Mouse (Mus musculus): ENCODE data around the gene Scgb1a1. TPM values are rescaled to one million over a fixed set of nuclear protein-coding genes. Genes with fewer than 3 reads are reported as not detected.
"Not testable (repeated sequence)": the region's sequence is repeated elsewhere in the genome, so short reads cannot be mapped to it uniquely, and the experiment has no call there.

Gene Scgb1a1
- polyA plus RNA-seq, 1 experiment from 2014 or later: not detected

DNA sequence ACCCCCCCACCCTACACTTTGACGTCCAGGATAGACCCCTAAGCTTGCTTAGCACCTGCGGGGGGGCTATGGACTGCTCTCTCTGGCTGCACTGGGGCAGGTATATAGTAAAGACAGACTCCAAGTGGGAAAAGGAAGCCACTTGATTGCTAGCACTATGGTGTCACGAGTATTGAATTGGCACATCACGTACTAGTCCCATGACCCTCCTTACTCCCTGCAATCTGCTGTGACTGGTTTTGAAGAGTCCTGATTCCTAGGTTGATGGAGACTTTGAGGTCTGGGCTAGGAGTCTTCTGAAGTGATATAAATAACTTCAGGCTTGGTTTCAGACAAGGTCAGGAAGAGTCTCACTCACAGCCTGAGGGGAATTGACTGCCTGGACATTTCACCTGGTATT, 2.4 kb upstream of the Scgb1a1 start:
- H3K9me3 ChIP-seq (ENCODE audit: control insufficient read depth, low read length): no peaks in the 10 kb centered on the region
- no peak for DNase-seq
- H3K27ac ChIP-seq (replicated peaks; ENCODE audit: low read depth, low read length): no peak overlapping the region
- no peaks in the 10 kb centered on the region for H3K4me1 ChIP-seq (ENCODE audit: control insufficient read depth, insufficient read depth, low read length)
- no peak for ATAC-seq (ENCODE audit: low FRiP score, low TSS enrichment)
- no peaks in the 10 kb centered on the region for H3K36me3 ChIP-seq (ENCODE audit: control insufficient read depth, insufficient read depth, low read length)
- H3K4me2 ChIP-seq (ENCODE audit: low read length): no peak overlapping the region
- H3K4me3 ChIP-seq (replicated peaks; ENCODE audit: low read depth, low read length): no peak overlapping the region
- no peaks in the 10 kb centered on the region for H3K27me3 ChIP-seq (ENCODE audit: control insufficient read depth, insufficient read depth, low read length)
- no peak overlapping the region for H3K9ac ChIP-seq (replicated peaks; ENCODE audit: low read length)
- 72% methylated on average over 4 of the region's 4 CpGs for WGBS

DNA sequence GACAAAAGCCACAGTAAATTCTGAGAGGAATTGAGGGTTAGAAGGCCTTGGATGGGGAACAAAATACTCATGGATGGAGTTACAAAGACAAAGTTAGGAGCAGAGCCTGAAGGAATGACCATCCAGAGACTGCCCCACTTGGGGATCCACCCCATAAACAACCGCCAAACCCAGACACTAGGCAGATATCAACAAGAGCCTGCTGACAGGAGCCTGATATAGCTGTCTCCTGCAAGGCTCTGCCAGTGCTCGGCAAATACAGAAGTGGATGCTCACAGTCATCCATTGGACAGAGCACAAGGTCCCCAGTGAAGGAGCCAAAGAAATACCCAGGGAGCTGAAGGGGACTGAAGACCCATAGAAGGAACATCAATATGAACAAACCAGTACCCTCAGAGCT, 3.9 kb downstream of the Scgb1a1 start:
- H3K4me3 ChIP-seq (replicated peaks; ENCODE audit: low read depth, low read length); H3K27ac ChIP-seq (replicated peaks; ENCODE audit: low read depth, low read length); H3K9me3 ChIP-seq (ENCODE audit: control insufficient read depth, low read length); H3K4me1 ChIP-seq (ENCODE audit: control insufficient read depth, insufficient read depth, low read length); H3K36me3 ChIP-seq (ENCODE audit: control insufficient read depth, insufficient read depth, low read length); H3K9ac ChIP-seq (replicated peaks; ENCODE audit: low read length); H3K27me3 ChIP-seq (ENCODE audit: control insufficient read depth, insufficient read depth, low read length); DNase-seq; ATAC-seq (ENCODE audit: low FRiP score, low TSS enrichment); H3K4me2 ChIP-seq (ENCODE audit: low read length): not testable (repeated sequence)
- 79% methylated on average over 2 of the region's 2 CpGs for WGBS

DNA sequence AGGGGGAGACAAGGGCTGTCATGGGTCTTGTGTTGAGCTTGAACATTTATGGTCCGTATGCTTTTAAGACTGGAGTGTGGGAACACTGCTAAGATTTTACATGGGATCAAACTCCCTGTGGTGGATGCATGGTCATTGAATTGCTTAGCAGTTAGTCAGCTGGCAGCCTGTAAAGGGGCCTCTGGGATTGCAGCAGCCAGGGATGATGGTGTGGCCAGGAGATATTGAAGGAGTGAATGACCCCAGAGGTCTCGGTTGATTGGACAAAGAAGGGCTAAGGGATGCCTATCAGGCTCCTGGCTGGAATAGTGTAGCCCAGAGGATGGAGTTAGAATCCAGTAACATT, 4.8 kb downstream of the Scgb1a1 start:
- Histone ChIP-seq H3K4me2 (ENCODE audit: low read length) (no peak overlapping the region; the same call in 1 of the 2 replicates), H3K27me3 (ENCODE audit: control insufficient read depth, insufficient read depth, low read length) (no peaks in the 10 kb centered on the region), H3K4me3 (replicated peaks; ENCODE audit: low read depth, low read length) (no peak overlapping the region), H3K9ac (replicated peaks; ENCODE audit: low read length) (no peak overlapping the region), H3K36me3 (ENCODE audit: control insufficient read depth, insufficient read depth, low read length) (no peaks in the 10 kb centered on the region), H3K9me3 (ENCODE audit: control insufficient read depth, low read length) (no peaks in the 10 kb centered on the region), H3K27ac (replicated peaks; ENCODE audit: low read depth, low read length) (no peak overlapping the region), H3K4me1 (ENCODE audit: control insufficient read depth, insufficient read depth, low read length) (no peaks in the 10 kb centered on the region)
- no peak for ATAC-seq (ENCODE audit: low FRiP score, low TSS enrichment)
- 75% methylated on average over 2 of the region's 2 CpGs for WGBS
- no peak for DNase-seq

GRCm38 (mm10) chr19:9082191-9083009, 5.4 kb downstream of the Scgb1a1 start:
- no peaks in the 10 kb centered on the region for H3K27me3 ChIP-seq (ENCODE audit: control insufficient read depth, insufficient read depth, low read length)
- WGBS: 18% methylated on average over 23 of the region's 23 CpGs
- H3K36me3 ChIP-seq (ENCODE audit: control insufficient read depth, insufficient read depth, low read length): no peaks in the 10 kb centered on the region
- no peaks in the 10 kb centered on the region for H3K9me3 ChIP-seq (ENCODE audit: control insufficient read depth, low read length)
- no peaks in the 10 kb centered on the region for H3K4me1 ChIP-seq (ENCODE audit: control insufficient read depth, insufficient read depth, low read length)
- ATAC-seq (ENCODE audit: low FRiP score, low TSS enrichment) (peak; percentile 85), DNase-seq (peak; percentile 92)
- H3K4me3 ChIP-seq (replicated peaks; ENCODE audit: low read depth, low read length): no peak overlapping the region
- H3K9ac ChIP-seq (replicated peaks; ENCODE audit: low read length): no peak overlapping the region
- H3K27ac ChIP-seq (replicated peaks; ENCODE audit: low read depth, low read length): no peak overlapping the region
- H3K4me2 ChIP-seq (ENCODE audit: low read length): peak overlapping the region; percentile 33

DNA sequence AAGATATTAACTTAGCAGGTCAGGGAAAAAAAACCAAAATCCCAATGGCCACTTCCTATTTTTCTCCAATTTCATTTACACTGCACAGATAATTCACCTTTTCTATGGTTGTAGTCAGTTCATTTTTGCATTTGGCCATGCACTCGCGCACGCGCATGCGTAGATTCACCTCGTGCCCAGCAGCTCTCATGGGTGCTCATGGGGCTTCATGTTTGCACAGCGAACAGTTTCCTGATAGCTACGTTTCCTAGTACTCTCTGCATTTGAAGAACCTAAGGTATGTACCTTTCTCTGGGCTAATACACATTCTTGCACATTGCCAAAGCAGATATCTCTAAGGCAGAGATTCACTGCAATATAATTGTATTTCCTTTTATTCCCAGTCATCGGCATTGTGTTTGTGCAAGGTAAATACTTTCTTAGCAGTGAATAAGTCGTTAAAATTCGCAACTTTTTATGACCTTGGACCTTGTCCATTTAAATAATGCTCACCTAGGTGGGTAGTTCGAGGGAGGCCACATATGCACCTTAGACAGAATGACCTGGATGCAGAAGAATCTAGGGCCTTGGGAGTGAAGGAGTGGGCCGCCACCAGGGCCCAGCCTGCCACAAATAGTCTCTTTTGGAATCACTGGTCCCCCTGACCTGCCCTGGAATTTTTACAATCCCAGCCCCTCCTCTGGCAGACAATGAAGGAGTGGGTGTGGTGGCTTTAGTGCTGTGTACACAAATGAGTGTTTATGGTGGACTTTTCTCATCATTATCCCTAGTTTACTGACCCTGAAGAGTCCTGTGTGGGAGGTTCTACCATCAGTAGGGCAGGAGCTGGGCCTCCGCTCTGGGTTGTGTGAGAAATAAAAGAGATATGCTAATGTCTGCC, 6.2 kb downstream of the Scgb1a1 start:
- Histone ChIP-seq H3K27ac (replicated peaks; ENCODE audit: low read depth, low read length) (no peak overlapping the region), H3K36me3 (ENCODE audit: control insufficient read depth, insufficient read depth, low read length) (no peaks in the 10 kb centered on the region), H3K9ac (replicated peaks; ENCODE audit: low read length) (no peak overlapping the region), H3K9me3 (ENCODE audit: control insufficient read depth, low read length) (no peaks in the 10 kb centered on the region), H3K27me3 (ENCODE audit: control insufficient read depth, insufficient read depth, low read length) (no peaks in the 10 kb centered on the region), H3K4me1 (ENCODE audit: control insufficient read depth, insufficient read depth, low read length) (no peaks in the 10 kb centered on the region), H3K4me2 (ENCODE audit: low read length) (no peak overlapping the region; the same call in 1 of the 2 replicates), H3K4me3 (replicated peaks; ENCODE audit: low read depth, low read length) (no peak overlapping the region)
- ATAC-seq (ENCODE audit: low FRiP score, low TSS enrichment) (no peak), DNase-seq (no peak)
- WGBS: 85% methylated on average over 14 of the region's 14 CpGs

- Histone ChIP-seq H3K36me3 (ENCODE audit: control insufficient read depth, insufficient read depth, low read length) (no peaks in the 10 kb centered on the region), H3K9ac (replicated peaks; ENCODE audit: low read length) (no peak overlapping the region), H3K4me2 (ENCODE audit: low read length) (no peak overlapping the region), H3K4me1 (ENCODE audit: control insufficient read depth, insufficient read depth, low read length) (no peaks in the 10 kb centered on the region), H3K9me3 (ENCODE audit: control insufficient read depth, low read length) (no peaks in the 10 kb centered on the region), H3K27ac (replicated peaks; ENCODE audit: low read depth, low read length) (no peak overlapping the region), H3K27me3 (ENCODE audit: control insufficient read depth, insufficient read depth, low read length) (no peaks in the 10 kb centered on the region), H3K4me3 (replicated peaks; ENCODE audit: low read depth, low read length) (no peak overlapping the region)
- ATAC-seq (ENCODE audit: low FRiP score, low TSS enrichment) (no peak), DNase-seq (no peak)
- 50% methylated on average over 7 of the region's 7 CpGs for WGBS
Measured at GRCm38 (mm10) chr19:9079916-9080315, 7.8 kb downstream of the Scgb1a1 start.

- 82% methylated on average over 4 of the region's 4 CpGs for WGBS
- H3K4me1 ChIP-seq (ENCODE audit: control insufficient read depth, insufficient read depth, low read length): no peaks in the 10 kb centered on the region
- ATAC-seq (ENCODE audit: low FRiP score, low TSS enrichment): no peak
- no peak overlapping the region for H3K9ac ChIP-seq (replicated peaks; ENCODE audit: low read length)
- no peak overlapping the region for H3K4me3 ChIP-seq (replicated peaks; ENCODE audit: low read depth, low read length)
- no peaks in the 10 kb centered on the region for H3K9me3 ChIP-seq (ENCODE audit: control insufficient read depth, low read length)
- no peak overlapping the region for H3K27ac ChIP-seq (replicated peaks; ENCODE audit: low read depth, low read length)
- H3K36me3 ChIP-seq (ENCODE audit: control insufficient read depth, insufficient read depth, low read length): no peaks in the 10 kb centered on the region
- no peaks in the 10 kb centered on the region for H3K27me3 ChIP-seq (ENCODE audit: control insufficient read depth, insufficient read depth, low read length)
- no peak overlapping the region for H3K4me2 ChIP-seq (ENCODE audit: low read length)
- DNase-seq: no peak
Measured at GRCm38 (mm10) chr19:9076982-9077660, 10.6 kb downstream of the Scgb1a1 start.

DNA sequence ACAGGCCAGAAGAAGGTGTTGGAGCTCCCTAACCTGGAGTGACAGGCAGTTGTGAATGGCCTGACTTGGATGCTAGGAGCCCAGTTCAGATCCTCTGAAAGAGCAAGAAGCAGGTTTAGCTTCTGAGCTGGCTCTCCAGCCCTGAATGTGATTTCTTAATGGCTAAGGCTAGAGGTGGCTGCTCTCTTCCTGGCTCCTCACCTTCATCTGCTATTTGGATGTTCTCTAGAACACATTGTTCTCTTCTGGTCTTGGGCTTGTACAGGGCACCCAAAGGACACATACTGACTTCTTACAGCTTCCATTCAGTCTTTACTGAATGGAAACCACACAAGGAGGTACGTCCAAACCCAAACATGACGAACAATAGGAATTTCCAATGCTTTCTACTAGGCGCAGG, 11.7 kb downstream of the Scgb1a1 start:
- ATAC-seq (ENCODE audit: low FRiP score, low TSS enrichment) (no peak), DNase-seq (no peak)
- no peaks in the 10 kb centered on the region for H3K9me3 ChIP-seq (ENCODE audit: control insufficient read depth, low read length)
- 91% methylated on average over 3 of the region's 3 CpGs for WGBS
- no peak overlapping the region for H3K4me2 ChIP-seq (ENCODE audit: low read length)
- H3K9ac ChIP-seq (replicated peaks; ENCODE audit: low read length): no peak overlapping the region
- no peaks in the 10 kb centered on the region for H3K27me3 ChIP-seq (ENCODE audit: control insufficient read depth, insufficient read depth, low read length)
- H3K36me3 ChIP-seq (ENCODE audit: control insufficient read depth, insufficient read depth, low read length): no peaks in the 10 kb centered on the region
- H3K4me3 ChIP-seq (replicated peaks; ENCODE audit: low read depth, low read length): no peak overlapping the region
- no peaks in the 10 kb centered on the region for H3K4me1 ChIP-seq (ENCODE audit: control insufficient read depth, insufficient read depth, low read length)
- H3K27ac ChIP-seq (replicated peaks; ENCODE audit: low read depth, low read length): no peak overlapping the region
